Mouse (Mus musculus): Measurements from ENCODE around the gene Itga10.
A peak's percentile ranks its signal among the peaks of the same experiment; 100 is the strongest.
"Not testable (repeated sequence)": the region's sequence is repeated elsewhere in the genome, so short reads cannot be mapped to it uniquely, and the experiment has no call there.

Gene Itga10

GRCm38 (mm10) chr3:96645018-96645649, at the start of gene Itga10:
TSS of gene Itga10 (plus strand) at chr3:96645584.
- H3K27me3 ChIP-seq (ENCODE audit: control insufficient read depth, insufficient read depth, low read length, poor library complexity, severe bottlenecking), result no peaks in the 10 kb centered on the region
- H3K36me3 ChIP-seq (ENCODE audit: control insufficient read depth, insufficient read depth, low read length, poor library complexity, severe bottlenecking), result peaks cover 2% of the 10 kb centered on the region; the same call in 1 of the 2 replicates
- DNase-seq (ENCODE audit: low read depth, low spot score), result peak; percentile 48

DNA sequence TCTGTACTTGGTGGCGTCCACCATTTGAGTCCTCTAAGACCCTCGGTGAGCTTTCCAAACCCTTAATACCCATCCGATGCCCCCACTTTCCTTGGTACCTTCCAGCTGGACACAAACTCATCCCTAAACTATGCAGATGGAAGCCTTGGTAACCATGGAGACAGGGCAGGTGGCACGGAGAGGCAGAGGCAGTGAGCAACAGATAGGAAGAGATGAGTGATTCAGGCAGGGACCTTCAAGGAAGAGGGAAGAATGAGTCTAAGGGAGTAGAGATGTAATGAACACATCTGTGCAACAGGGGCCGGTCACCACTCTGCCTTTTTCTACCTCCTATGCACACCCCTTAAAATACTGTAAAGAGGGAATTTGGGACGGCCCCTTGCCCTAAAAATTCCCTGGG, 49.7 kb upstream of the Itga10 start:
- no peak for DNase-seq (ENCODE audit: low read depth, low spot score)
- H3K36me3 ChIP-seq (ENCODE audit: control insufficient read depth, insufficient read depth, low read length, poor library complexity, severe bottlenecking), result no peaks in the 10 kb centered on the region
- no peaks in the 10 kb centered on the region; the same call in none of the 2 replicates for H3K27me3 ChIP-seq (ENCODE audit: control insufficient read depth, insufficient read depth, low read length, poor library complexity, severe bottlenecking)

DNA sequence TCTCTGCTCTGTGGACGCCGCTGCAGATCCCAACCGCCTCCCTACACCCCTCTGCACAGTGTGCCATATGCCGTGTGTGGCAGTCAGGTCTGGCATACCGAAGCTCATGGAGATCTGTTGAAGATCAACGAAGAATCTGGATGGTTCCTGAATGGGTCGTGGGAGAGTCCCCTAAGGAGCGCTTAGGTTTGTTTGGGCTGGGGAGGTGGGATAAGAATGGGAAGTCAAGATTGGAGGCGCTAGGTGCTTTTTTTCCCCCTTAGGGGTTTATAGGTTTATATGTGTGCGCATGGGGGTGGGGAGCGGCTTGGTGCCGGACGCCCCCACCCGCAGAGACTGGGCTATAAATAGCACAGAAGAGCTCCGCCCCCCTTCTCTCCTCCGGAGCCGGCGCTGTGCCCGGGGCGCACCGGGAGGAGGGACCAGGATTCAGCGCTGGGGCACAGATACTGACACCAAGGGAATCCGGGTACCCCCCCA, 49.1 kb upstream of the Itga10 start, which contains the start of gene Ankrd34a:
TSS of gene Ankrd34a (plus strand) at position 409 of the 480 bp plus-strand sequence.
- Histone ChIP-seq H3K36me3 (ENCODE audit: control insufficient read depth, insufficient read depth, low read length, poor library complexity, severe bottlenecking) (no peaks in the 10 kb centered on the region), H3K27me3 (ENCODE audit: control insufficient read depth, insufficient read depth, low read length, poor library complexity, severe bottlenecking) (no peaks in the 10 kb centered on the region; the same call in none of the 2 replicates)
- no peak for DNase-seq (ENCODE audit: low read depth, low spot score)

GRCm38 (mm10) chr3:96596855-96597254, 48.5 kb upstream of the Itga10 start:
- H3K27me3 ChIP-seq (ENCODE audit: control insufficient read depth, insufficient read depth, low read length, poor library complexity, severe bottlenecking), result no peaks in the 10 kb centered on the region; the same call in none of the 2 replicates
- H3K36me3 ChIP-seq (ENCODE audit: control insufficient read depth, insufficient read depth, low read length, poor library complexity, severe bottlenecking), result no peaks in the 10 kb centered on the region
- no peak for DNase-seq (ENCODE audit: low read depth, low spot score)

DNA sequence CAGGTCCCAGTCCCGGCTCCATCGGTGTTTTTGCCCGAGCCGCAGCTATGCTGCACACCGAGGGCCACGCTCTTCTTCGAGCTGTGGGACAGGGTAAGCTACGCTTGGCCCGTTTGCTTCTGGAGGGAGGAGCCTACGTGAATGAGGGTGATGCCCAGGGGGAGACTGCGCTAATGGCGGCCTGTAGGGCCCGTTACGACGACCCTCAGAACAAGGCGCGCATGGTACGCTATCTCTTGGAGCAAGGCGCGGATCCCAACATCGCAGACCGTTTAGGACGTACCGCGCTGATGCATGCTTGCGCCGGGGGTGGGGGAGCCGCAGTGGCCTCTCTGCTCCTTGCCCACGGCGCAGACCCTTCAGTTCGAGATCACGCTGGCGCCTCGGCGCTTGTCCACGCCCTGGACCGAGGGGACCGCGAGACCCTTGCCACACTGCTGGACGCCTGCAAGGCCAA, 47.9 kb upstream of the Itga10 start:
- DNase-seq (ENCODE audit: low read depth, low spot score), result no peak
- Histone ChIP-seq H3K27me3 (ENCODE audit: control insufficient read depth, insufficient read depth, low read length, poor library complexity, severe bottlenecking) (no peaks in the 10 kb centered on the region; the same call in none of the 2 replicates), H3K36me3 (ENCODE audit: control insufficient read depth, insufficient read depth, low read length, poor library complexity, severe bottlenecking) (no peaks in the 10 kb centered on the region)

DNA sequence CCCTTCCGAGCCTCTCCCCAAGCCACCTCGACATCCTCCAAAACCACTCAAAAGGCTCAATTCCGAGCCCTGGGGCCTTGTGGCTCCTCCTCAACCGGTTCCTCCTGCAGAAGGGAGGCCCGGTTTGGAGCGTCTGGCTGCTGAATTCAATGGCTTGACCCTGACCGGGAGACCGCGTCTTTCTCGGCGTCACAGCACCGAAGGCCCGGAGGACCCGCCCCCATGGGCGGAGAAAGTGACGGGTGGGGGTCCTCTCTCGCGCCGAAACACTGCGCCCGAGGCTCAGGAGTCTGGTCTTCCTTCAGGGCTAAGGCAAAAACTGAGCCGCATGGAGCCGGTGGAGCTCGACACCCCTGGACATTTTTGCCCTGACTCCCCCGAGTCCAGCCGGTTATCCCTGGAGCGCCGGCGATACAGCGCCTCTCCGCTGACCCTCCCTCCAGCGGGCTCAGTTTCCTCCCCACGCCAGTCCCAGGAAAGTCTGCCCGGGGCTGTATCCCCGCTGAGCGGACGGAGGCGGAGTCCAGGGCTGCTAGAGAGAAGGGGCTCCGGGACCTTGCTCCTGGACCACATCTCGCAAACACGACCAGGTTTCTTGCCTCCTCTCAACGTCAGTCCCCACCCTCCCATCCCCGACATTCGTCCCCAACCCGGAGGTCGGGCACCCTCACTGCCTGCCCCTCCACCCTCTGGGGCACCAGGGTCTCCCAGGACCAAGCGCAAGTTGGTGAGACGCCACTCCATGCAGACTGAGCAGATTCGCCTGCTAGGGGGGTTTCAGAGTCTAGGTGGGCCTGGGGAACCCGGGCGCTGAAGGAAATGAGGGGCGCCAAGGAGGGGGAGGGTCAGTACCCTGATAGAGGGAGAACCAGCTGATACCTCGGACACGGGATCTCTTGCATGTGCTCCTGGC, 47.0 kb upstream of the Itga10 start:
- H3K27me3 ChIP-seq (ENCODE audit: control insufficient read depth, insufficient read depth, low read length, poor library complexity, severe bottlenecking), result no peaks in the 10 kb centered on the region; the same call in none of the 2 replicates
- no peaks in the 10 kb centered on the region for H3K36me3 ChIP-seq (ENCODE audit: control insufficient read depth, insufficient read depth, low read length, poor library complexity, severe bottlenecking)
- DNase-seq (ENCODE audit: low read depth, low spot score), result no peak

- Histone ChIP-seq H3K27me3 (ENCODE audit: control insufficient read depth, insufficient read depth, low read length, poor library complexity, severe bottlenecking) (no peaks in the 10 kb centered on the region; the same call in none of the 2 replicates), H3K36me3 (ENCODE audit: control insufficient read depth, insufficient read depth, low read length, poor library complexity, severe bottlenecking) (no peaks in the 10 kb centered on the region)
- DNase-seq (ENCODE audit: low read depth, low spot score), result no peak
Observed at GRCm38 (mm10) chr3:96599069-96599393, 46.4 kb upstream of the Itga10 start.

DNA sequence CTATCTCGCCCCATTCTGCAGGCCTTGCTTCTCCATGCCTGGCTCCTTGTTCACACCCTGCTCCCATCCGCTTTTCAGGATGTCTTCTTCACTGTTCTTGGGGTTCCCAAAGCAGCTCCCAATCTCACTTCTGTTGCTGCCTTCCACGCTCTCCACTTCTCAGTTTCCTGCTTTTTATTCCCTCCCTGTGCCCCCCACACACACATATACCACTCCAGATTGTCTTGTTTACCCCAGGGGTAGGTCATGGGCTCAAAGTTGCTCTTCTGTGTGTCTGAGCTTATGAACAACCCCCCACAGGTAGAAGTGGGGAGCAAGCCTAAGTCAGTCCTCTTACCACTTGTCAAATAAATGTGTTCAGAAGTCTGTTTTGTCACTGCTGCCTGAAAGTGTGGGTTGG, 46.0 kb upstream of the Itga10 start:
- Histone ChIP-seq H3K36me3 (ENCODE audit: control insufficient read depth, insufficient read depth, low read length, poor library complexity, severe bottlenecking) (no peaks in the 10 kb centered on the region), H3K27me3 (ENCODE audit: control insufficient read depth, insufficient read depth, low read length, poor library complexity, severe bottlenecking) (no peaks in the 10 kb centered on the region; the same call in none of the 2 replicates)
- DNase-seq (ENCODE audit: low read depth, low spot score), result no peak

- peak; percentile 88 for DNase-seq (ENCODE audit: low read depth, low spot score)
Observed at GRCm38 (mm10) chr3:96600639-96601250, 44.6 kb upstream of the Itga10 start, which contains the start of gene Lix1l. TSS of gene Lix1l (plus strand) at chr3:96601149.

DNA sequence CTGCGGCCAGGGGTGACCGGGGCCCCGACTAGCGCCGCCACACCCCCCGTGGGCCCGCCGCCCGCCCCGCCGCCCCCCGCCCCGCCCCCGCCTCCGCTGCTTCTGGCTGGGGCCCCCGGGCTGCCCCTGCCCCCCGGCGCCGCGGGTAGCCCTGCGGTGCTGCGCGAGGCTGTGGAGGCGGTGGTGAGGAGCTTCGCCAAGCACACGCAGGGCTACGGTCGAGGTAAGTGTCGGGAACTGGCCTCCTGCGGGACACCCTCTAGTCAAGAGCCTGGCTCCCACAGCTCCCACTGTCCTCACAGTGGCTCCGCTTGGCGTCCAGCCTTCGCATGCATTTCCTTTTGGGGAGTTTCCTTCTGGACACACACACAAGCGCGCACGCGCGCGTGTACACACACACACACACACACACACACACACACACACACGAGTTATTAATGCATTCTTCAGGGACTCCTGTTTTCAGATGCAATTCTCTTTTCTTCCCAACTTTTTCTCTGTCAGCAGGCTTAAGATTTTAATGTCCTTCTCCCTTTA, 44.1 kb upstream of the Itga10 start:
- no peaks in the 10 kb centered on the region; the same call in none of the 2 replicates for H3K27me3 ChIP-seq (ENCODE audit: control insufficient read depth, insufficient read depth, low read length, poor library complexity, severe bottlenecking)
- peak; percentile 41 for DNase-seq (ENCODE audit: low read depth, low spot score)
- H3K36me3 ChIP-seq (ENCODE audit: control insufficient read depth, insufficient read depth, low read length, poor library complexity, severe bottlenecking), result no peaks in the 10 kb centered on the region

More at GRCm38 (mm10) chr3:96600639-96601250, 44.6 kb upstream of the Itga10 start, which contains the start of gene Lix1l:
- Histone ChIP-seq H3K27me3 (ENCODE audit: control insufficient read depth, insufficient read depth, low read length, poor library complexity, severe bottlenecking) (no peaks in the 10 kb centered on the region; the same call in none of the 2 replicates), H3K36me3 (ENCODE audit: control insufficient read depth, insufficient read depth, low read length, poor library complexity, severe bottlenecking) (no peaks in the 10 kb centered on the region)

DNA sequence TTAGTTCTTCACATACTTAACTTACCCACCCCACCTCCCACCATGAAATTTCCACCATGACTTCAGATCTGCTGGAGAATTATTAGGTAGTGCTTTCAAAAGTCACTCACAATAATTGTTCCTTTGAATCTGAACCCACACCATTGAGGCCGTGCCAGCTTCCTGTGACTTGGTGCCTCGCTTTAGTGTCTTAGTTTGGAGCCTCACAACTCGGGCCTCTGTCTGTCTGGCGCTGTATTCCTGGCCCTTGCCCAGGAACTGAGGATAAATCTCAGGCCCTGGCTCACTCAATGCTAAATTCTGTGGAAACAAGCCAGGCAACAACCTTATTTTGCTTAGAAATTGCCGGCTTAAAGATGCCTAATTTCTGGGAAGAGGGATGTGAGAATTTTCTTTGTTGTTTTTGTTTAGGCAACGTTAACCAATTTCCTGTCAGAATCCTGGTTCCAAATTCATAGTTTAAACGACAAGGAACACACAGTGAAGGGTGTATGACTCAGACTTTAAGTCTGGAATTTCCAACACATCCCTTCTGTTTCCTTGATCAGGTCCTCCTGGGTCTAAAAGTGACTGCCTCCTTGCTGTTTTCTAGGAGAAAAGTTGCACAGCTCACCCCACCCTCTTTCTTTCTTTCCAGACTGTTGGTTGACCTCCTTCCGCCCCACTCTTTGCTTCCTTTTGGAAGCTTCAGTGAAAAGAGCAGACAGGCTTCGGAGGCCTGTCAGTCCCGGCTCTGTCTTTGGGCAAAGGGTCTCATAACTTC, 43.3 kb upstream of the Itga10 start:
- DNase-seq (ENCODE audit: low read depth, low spot score), result no peak
- H3K36me3 ChIP-seq (ENCODE audit: control insufficient read depth, insufficient read depth, low read length, poor library complexity, severe bottlenecking), result no peaks in the 10 kb centered on the region
- H3K27me3 ChIP-seq (ENCODE audit: control insufficient read depth, insufficient read depth, low read length, poor library complexity, severe bottlenecking), result no peaks in the 10 kb centered on the region; the same call in 1 of the 2 replicates

DNA sequence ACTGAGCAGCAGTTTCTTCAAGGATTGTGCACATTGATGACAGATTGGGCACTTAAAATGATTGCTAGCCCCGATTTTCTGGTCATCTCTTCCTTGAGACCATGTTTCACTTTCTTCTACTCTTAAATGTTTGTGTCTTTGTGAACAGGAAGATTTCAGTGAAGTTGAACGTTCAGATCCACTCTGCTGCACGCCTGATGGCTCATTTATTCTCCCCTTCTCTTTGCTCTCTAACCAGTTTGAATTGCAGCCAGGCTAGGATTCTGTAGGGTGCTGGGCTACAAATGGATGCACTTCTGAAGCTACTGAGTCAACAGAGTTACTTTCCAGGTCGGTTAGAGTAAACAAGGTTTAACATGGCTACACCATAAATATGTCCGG, 42.7 kb upstream of the Itga10 start:
- Histone ChIP-seq H3K27me3 (ENCODE audit: control insufficient read depth, insufficient read depth, low read length, poor library complexity, severe bottlenecking) (no peaks in the 10 kb centered on the region; the same call in 1 of the 2 replicates), H3K36me3 (ENCODE audit: control insufficient read depth, insufficient read depth, low read length, poor library complexity, severe bottlenecking) (no peaks in the 10 kb centered on the region)
- DNase-seq (ENCODE audit: low read depth, low spot score), result no peak

DNA sequence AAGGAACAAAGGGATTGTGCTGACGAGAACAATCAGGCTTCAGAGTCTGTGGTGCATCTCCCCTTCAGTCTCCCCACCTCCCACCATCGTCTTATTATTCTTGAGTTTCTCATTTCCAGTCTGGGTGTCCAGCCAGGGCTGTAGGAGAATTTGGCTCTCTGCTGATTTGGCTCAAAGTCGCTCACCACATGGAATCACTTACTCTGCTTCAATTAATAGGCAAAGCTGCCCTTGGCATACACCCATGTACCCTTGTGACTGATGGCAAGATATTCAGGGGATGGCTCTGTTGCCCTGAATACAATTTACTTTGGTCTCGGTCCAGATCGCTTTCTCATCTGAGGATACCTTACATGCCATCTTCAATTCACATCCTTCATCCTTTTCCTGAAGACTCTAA, 42.1 kb upstream of the Itga10 start:
- no peak for DNase-seq (ENCODE audit: low read depth, low spot score)
- H3K27me3 ChIP-seq (ENCODE audit: control insufficient read depth, insufficient read depth, low read length, poor library complexity, severe bottlenecking), result no peaks in the 10 kb centered on the region; the same call in 1 of the 2 replicates
- H3K36me3 ChIP-seq (ENCODE audit: control insufficient read depth, insufficient read depth, low read length, poor library complexity, severe bottlenecking), result no peaks in the 10 kb centered on the region

- not testable (repeated sequence) for DNase-seq (ENCODE audit: low read depth, low spot score); H3K36me3 ChIP-seq (ENCODE audit: control insufficient read depth, insufficient read depth, low read length, poor library complexity, severe bottlenecking); H3K27me3 ChIP-seq (ENCODE audit: control insufficient read depth, insufficient read depth, low read length, poor library complexity, severe bottlenecking)
Observed at GRCm38 (mm10) chr3:96606007-96606406, 39.4 kb upstream of the Itga10 start.
